Mouse (Mus musculus): ENCODE measurements around the gene Lsm11. TPM values are rescaled to one million over a fixed set of nuclear protein-coding genes. Genes with fewer than 3 reads are reported as not detected.

The Lsm11 gene
- polyA plus RNA-seq, 1 experiment from 2014 or later: 4.3 TPM

DNA sequence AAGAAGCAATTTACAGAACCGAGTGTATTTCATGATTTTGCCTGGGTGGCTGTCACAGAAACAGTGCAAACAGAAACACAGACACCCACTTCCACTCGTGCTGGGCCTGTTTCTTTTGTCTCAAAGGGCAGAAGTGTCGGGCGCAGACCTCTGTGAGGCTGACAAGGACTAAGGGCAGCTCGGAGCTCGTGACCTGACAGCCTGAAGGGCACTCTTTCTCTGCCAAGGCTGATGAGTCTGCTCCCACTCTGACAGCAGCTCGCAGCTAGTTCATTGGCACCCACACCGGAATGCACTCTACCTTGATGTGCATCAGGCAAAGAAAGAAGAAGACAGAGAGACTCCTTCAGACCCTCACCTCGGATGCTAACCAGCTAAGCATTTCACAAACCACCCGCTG, 15.2 kb downstream of the Lsm11 start:
- in situ Hi-C loops (cut with MboI; ENCODE audit: low pct_unique_long_range_greater_than_20kb): no loop called here
- no peak for ATAC-seq
- CTCF ChIA-PET: interaction anchor here (1.5 to 1.6 kb wide), 2 partner anchors 10 kb away, joined by 3 to 5 read pairs; no protein-coding TSS in a partner anchor

DNA sequence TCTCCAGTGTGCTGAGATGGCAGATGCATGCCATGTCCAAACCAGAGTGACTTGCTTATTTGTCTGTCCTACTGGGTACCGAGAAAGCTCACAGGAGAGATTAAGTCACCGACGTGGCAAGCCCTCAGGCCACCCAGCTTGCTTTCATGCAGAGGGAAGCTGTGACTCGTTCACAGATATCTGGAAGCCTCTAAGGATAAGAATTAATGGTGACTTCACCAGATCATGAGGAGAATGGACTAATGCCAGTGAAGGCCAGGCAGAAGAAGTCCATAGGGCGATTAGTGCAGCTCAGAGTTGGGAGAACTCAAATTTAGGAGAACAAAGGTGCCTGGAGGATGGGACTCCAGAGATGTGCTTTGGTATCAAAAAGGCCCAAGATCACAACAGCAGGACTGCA, 17.3 kb downstream of the Lsm11 start:
- no peaks in the 10 kb centered on the region for H3K27me3 ChIP-seq
- ChIA-PET POLR2A (no interaction called here), CTCF (interaction anchor here (0.6 to 2.9 kb wide), 11 partner anchors 8 to 309 kb away, joined by 3 to 15 read pairs (median 5); no protein-coding TSS in a partner anchor)
- no peak for DNase-seq (ENCODE audit: low read depth, low spot score)
- TF ChIP-seq CTCF (IDR thresholded peaks at IDR 0.05): no peak
- peak; percentile 21 for ATAC-seq
- in situ Hi-C loops (cut with MboI; ENCODE audit: low pct_unique_long_range_greater_than_20kb): no loop called here

More for the DNA sequence above, 15.2 kb downstream of the Lsm11 start:
- no peak for TF ChIP-seq CTCF (IDR thresholded peaks at IDR 0.05)
- H3K27me3 ChIP-seq: no peaks in the 10 kb centered on the region
- POLR2A ChIA-PET: no interaction called here
- DNase-seq (ENCODE audit: low read depth, low spot score): no peak

DNA sequence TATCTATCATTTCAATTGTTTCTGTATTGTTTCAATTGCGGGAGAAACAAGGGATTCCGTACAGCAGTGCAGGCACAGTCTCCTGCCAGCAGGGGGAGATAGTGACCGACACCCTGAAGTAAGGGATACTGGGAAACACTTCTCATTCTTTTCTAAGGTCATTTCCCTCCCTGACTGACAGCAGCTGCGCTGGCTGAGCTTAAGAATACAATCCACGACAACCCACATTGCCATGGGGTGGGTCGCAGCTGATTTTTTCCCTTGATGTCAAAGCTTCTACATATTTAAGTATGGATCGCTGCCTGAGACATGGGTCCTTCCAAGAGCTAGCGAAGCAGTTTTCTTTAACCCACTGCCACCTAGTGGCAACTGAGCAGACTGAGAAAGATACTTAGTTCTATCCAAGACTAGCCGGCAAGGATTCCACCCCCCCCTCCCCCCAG, 18.1 kb downstream of the Lsm11 start:
- TF ChIP-seq CTCF (IDR thresholded peaks at IDR 0.05): peak; percentile 97
- no peaks in the 10 kb centered on the region for H3K27me3 ChIP-seq
- in situ Hi-C loops (cut with MboI; ENCODE audit: low pct_unique_long_range_greater_than_20kb): no loop called here
- ChIA-PET POLR2A (no interaction called here), CTCF (interaction anchor here (0.6 to 2.9 kb wide), 17 partner anchors 8 to 392 kb away, joined by 3 to 15 read pairs (median 5); no protein-coding TSS in a partner anchor)
- DNase-seq (ENCODE audit: low read depth, low spot score) (peak; percentile 60), ATAC-seq (peak; percentile 96)

DNA sequence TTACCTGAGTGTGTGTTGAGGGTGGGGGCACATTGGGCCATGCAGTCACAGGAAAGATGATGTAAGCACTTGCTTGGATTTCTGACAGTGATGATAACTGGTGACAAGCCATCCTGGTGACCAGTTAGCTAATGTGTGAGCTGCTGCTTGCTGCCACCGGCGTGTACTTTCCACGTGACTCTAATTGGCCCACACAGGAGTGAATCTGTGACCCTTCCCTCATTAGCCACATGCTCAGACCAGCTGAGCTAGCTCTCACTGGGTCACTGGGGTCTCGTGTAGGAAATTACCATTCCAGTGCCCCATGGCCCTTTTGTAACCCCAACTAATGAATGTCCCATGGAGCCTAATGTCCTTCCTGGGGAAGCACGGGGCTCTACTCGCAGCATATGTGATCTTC, 19.3 kb downstream of the Lsm11 start:
- POLR2A ChIA-PET: no interaction called here
- H3K27me3 ChIP-seq: no peaks in the 10 kb centered on the region
- ATAC-seq: no peak
- no peak for DNase-seq (ENCODE audit: low read depth, low spot score)
- in situ Hi-C loops (cut with MboI; ENCODE audit: low pct_unique_long_range_greater_than_20kb): no loop called here
- no peak for TF ChIP-seq CTCF (IDR thresholded peaks at IDR 0.05)
- CTCF ChIA-PET: interaction anchor here (1.0 to 2.9 kb wide), 7 partner anchors 8 to 298 kb away, joined by 3 to 15 read pairs (median 5); no protein-coding TSS in a partner anchor

DNA sequence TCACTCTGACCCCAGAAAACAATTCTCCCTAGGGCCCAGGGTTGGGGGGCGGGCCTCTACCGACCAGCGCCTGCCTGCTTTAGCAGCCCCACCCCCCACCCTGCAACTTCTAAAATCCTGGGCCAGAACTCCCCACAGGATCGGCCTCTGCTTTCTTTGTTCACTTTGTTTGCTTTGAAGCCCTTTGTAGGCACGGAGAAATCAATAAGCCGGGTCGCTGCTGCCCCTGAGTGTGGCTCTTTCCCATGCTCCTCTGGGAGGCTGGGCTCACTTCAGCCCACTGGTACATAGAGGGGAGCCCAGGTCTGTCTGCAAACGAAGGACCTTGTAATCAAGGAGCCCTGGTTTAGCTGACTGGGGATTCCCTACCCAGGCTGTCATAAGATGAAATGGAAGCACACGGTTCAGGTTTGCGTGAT, 23.2 kb downstream of the Lsm11 start:
- ATAC-seq (no peak), DNase-seq (ENCODE audit: low read depth, low spot score) (no peak)
- CTCF ChIA-PET: no interaction called here
- no peaks in the 10 kb centered on the region for H3K27me3 ChIP-seq
- no peak for TF ChIP-seq CTCF (IDR thresholded peaks at IDR 0.05)
- in situ Hi-C loops (cut with MboI; ENCODE audit: low pct_unique_long_range_greater_than_20kb): no loop called here
- POLR2A ChIA-PET: no interaction called here

DNA sequence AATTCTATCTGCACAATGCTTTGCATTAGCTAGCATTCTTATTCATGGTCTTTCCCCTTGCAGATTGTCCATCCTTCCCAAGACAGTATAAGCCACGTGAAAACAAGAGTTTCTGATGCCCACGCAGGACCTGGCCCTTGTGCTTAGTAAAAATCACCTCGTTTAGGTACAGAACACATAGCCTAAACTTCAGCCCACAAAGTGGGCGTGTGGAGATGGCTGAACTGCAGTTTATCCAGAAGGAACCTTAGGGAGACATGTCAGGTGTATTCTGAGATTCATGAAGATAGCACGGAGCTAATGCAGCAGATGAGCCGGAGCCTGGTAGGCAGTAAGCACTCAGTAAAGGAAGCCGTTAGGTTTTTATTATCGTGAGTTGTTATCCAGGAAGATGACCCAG, 23.7 kb downstream of the Lsm11 start:
- no peak for ATAC-seq
- CTCF ChIA-PET: no interaction called here
- in situ Hi-C loops (cut with MboI; ENCODE audit: low pct_unique_long_range_greater_than_20kb): no loop called here
- H3K27me3 ChIP-seq: no peaks in the 10 kb centered on the region
- no peak for DNase-seq (ENCODE audit: low read depth, low spot score)
- POLR2A ChIA-PET: no interaction called here
- no peak for TF ChIP-seq CTCF (IDR thresholded peaks at IDR 0.05)

DNA sequence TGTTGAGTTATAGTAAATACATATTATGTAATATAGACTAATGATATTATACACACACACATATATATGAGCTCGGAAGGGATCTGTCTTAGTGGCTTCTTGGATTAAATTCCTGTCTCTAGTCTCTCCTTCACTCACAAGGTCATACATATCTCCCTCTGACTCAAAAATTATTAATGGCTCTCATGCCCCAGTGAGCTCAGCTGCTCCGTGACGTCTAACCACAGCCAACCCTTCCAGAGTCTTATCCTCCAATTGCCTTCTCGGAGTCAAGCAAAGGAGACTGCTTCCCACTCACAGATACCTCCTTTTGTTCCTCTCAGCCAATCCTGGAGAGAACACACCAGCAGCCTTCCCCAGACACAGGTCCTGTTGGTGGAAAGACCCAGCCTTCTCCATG, 25.9 kb downstream of the Lsm11 start:
- no peak for ATAC-seq
- POLR2A ChIA-PET: no interaction called here
- no peaks in the 10 kb centered on the region for H3K27me3 ChIP-seq
- in situ Hi-C loops (cut with MboI; ENCODE audit: low pct_unique_long_range_greater_than_20kb): no loop called here
- no peak for TF ChIP-seq CTCF (IDR thresholded peaks at IDR 0.05)
- CTCF ChIA-PET: interaction anchor here (1.5 kb wide), 1 partner anchor 11 kb away, joined by 3 read pairs; no protein-coding TSS in a partner anchor
- no peak for DNase-seq (ENCODE audit: low read depth, low spot score)

DNA sequence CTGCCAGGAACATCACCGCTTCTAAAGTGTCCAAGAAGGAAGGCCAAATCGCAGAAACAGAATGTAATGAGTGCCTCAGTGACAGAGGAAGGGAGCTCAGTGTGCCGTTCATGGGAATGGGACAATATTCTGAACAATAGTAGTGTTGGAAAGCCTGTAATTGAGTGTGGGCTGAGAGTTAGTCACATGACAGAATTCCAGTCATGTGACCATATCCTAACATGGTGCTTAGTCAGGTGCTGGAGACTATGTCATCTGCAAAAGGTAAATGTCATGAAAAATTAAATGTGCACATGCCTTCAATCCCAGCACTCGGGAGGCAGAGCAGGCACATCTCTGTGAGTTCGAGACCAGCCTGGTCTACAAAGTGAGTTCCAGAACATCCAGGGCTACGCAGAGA, 26.7 kb downstream of the Lsm11 start:
- CTCF ChIA-PET: interaction anchor here (1.2 to 2.2 kb wide), 2 partner anchors 9 to 12 kb away, joined by 3 to 15 read pairs; no protein-coding TSS in a partner anchor
- no peaks in the 10 kb centered on the region for H3K27me3 ChIP-seq
- TF ChIP-seq CTCF (IDR thresholded peaks at IDR 0.05): no peak
- no peak for DNase-seq (ENCODE audit: low read depth, low spot score)
- no peak for ATAC-seq
- in situ Hi-C loops (cut with MboI; ENCODE audit: low pct_unique_long_range_greater_than_20kb): no loop called here
- POLR2A ChIA-PET: no interaction called here

DNA sequence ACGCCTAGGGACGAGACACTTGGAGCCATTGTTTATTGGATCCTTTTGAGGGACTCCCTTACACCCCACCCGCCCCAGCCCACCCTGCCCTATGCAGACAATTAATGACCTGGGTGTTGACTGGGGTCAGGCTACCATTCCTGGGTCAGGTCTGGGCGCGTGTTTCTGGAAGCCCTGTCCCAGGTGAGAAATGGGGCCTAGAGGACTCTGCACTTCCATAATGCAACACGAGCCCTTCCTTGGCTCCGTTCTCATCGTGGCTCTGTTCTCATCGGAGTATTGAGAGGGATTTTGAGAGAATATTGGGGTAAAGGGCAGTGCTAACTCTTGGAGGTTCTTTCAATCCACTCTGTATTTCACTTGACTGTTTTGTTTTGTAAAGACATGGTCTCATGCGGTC, 28.5 kb downstream of the Lsm11 start:
- ChIA-PET CTCF (interaction anchor here (2.2 kb wide), 1 partner anchor 10 kb away, joined by 15 read pairs; no protein-coding TSS in a partner anchor), POLR2A (no interaction called here)
- DNase-seq (ENCODE audit: low read depth, low spot score): no peak
- H3K27me3 ChIP-seq: no peaks in the 10 kb centered on the region
- TF ChIP-seq CTCF (IDR thresholded peaks at IDR 0.05): no peak
- in situ Hi-C loops (cut with MboI; ENCODE audit: low pct_unique_long_range_greater_than_20kb): no loop called here
- ATAC-seq: no peak

DNA sequence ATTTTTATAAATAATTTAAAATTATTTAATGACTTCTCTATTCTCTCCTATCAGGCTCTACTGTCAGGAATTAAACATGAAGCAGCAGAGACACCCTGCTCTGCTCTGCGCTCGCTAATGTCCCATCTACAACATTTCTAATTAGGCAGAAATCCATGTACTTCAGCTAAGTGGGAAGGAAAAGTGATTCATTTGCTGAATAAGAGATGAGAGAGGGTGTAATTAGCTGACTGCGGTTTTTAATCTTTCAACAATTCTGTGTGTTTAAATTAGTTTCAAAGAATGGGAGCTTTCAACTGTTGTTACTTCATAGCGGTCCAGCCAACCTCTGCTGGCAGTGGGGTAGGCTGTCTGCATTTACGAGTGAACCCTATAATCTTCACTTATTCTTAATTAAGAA, 34.0 kb downstream of the Lsm11 start:
- no peaks in the 10 kb centered on the region for H3K27me3 ChIP-seq
- ATAC-seq: no peak
- in situ Hi-C loops (cut with MboI; ENCODE audit: low pct_unique_long_range_greater_than_20kb): no loop called here
- ChIA-PET CTCF (interaction anchor here (1.1 kb wide), 1 partner anchor 16 kb away, joined by 5 read pairs; no protein-coding TSS in a partner anchor), POLR2A (no interaction called here)
- TF ChIP-seq CTCF (IDR thresholded peaks at IDR 0.05): no peak
- DNase-seq (ENCODE audit: low read depth, low spot score): no peak

DNA sequence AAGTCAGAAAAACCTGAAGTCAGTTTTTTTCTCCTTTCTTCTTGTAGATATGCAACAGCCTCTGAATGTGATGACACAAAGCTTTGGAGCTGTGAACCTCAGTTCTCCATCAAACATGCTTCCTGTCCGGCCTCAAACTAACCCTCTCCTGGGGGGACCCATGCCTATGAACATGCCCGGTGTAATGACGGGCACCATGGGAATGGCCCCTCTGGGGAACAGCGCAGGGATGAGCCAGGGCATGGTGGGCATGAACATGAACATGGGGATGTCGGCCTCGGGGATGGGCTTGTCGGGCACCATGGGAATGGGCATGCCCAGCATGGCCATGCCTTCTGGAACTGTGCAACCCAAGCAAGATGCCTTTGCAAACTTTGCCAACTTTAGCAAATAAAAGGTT, 35.8 kb downstream of the Lsm11 start:
- ChIA-PET POLR2A (no interaction called here), CTCF (no interaction called here)
- no peaks in the 10 kb centered on the region for H3K27me3 ChIP-seq
- DNase-seq (ENCODE audit: low read depth, low spot score) (no peak), ATAC-seq (no peak)
- TF ChIP-seq CTCF (IDR thresholded peaks at IDR 0.05): no peak
- in situ Hi-C loops (cut with MboI; ENCODE audit: low pct_unique_long_range_greater_than_20kb): no loop called here

DNA sequence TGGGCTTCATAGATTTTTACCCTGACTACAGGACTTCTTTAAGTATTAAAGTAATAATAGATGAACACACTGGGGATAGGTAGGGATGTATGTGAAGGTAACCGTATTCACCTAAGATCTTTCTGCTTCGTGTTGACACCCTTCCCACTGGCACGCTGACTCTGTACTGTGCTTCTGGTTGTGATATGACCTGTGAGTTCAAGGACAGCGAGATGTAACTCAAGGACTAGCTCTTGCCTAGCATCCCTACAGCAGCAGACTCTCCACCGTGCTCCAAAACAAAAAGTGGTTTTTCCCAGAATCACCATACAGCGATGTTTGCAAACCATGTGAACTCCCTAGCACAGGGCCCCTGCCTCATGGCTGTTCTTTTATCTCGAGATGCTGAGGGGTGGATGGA, 36.7 kb downstream of the Lsm11 start:
- no peak for TF ChIP-seq CTCF (IDR thresholded peaks at IDR 0.05)
- ChIA-PET POLR2A (no interaction called here), CTCF (no interaction called here)
- in situ Hi-C loops (cut with MboI; ENCODE audit: low pct_unique_long_range_greater_than_20kb): no loop called here
- no peak for ATAC-seq
- no peak for DNase-seq (ENCODE audit: low read depth, low spot score)
- no peaks in the 10 kb centered on the region for H3K27me3 ChIP-seq

All from Patski (cell line).